Mouse (Mus musculus): ENCODE data around the gene Lrp3. TPM values are rescaled to one million over a fixed set of nuclear protein-coding genes. Genes with fewer than 3 reads are reported as not detected.

Lrp3 gene
- polyA plus RNA-seq, 1 experiment from 2014 or later, result 4.0 TPM

DNA sequence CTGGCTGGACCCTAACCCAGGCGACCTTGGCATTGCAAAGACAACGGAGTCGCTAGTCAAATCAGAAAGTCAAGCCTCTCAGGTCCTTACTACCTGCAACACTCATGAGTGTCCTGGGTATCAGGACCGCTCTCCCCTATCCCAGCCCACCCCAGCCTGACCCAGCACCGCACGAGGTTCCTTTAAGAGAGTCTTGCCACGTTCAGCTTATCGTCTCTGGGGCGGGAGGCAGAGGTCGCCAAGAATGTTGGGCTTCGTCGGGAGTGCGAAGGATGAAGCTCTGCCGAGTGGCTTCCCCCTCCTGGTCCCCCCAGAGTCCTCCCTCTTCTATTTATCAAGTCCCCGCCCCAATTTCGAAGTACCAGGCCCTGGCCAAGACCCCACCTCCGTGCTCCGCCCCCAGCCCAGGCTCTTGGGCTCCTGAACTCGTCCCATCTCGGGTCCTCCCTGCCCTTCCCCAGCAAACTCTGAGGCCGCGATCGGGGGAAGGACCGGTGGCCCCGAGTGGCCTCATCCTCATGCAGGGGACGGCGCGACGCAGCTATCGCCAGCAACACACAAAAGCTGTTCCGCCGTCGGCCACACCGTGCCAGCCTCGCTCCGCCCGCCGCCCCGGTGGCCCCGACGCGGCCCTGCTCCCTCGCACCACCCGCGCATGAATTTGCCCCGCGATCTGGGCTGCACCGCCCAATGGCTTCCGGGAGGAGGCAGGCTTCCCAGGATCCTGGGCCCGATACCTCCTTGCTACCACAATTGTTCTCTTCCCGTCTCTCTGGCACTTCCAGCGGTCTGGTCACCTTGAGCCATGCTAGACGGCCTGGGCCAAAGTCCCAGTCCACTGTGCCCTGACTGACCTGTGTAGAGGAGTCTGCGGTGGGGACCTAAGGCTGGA is 30.2 kb downstream of the Lrp3 start:
- H3K4me1 ChIP-seq (replicated peaks), result peaks cover 16% of the 10 kb centered on the region
- no peaks in the 10 kb centered on the region for H3K36me3 ChIP-seq
- H3K9ac ChIP-seq, result peak overlapping the region; percentile 24
- H3K4me2 ChIP-seq (replicated peaks), result peak overlapping the region; percentile 80
- H3K27ac ChIP-seq, result no peak overlapping the region
- ATAC-seq, result peak; percentile 68
- H3K27me3 ChIP-seq (replicated peaks), result peaks cover 36% of the 10 kb centered on the region
- peak overlapping the region; percentile 38 for H3K4me3 ChIP-seq (replicated peaks)
- WGBS, result 3% methylated on average over 54 of the region's 54 CpGs
- no peaks in the 10 kb centered on the region for H3K9me3 ChIP-seq

DNA sequence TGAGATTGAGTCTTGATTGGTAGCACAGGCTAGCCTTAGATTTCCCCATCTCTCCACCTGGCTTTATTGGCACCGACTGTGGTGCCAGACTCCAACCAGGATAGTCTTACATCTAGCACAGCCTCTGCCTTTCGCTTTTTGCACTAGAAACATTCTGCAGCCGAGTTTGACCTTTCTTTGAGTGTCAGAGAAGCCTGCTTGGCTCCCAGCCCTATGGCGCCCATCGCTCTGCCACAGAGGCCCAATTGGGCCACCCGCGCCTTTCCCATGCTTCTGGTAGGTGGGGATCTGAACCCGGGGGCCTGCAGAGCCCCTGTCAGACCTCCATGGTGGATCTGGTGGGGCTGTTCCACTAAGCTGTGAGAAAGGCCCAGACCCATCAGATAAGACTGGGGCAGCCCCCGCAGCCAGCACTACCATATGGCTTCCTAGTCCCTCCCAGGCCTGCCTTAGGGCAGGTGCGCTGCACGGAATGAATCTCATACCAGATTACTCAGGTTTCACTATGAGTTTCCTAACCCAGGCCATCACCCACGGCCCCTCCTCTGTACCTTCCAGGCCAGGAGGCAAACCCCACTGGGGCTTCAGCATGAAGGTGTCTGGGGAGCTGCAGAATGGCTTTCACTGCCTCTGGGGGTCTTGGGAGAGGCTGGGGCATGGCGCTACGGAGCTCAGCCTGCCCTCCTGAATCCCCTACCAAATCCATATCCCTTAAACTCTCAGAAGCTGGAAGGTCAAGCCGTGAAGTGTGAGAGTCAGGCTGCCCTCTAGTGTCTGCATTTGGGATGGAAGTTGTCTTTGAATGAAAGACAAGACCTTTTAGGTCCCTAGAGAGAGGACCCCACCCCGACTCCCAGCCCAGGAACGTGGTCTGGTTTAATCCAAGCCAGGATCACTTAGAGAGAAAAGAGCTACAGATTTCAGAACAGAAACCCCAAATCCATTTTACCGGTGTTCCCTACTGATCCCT is 38.6 kb downstream of the Lrp3 start:
- Histone ChIP-seq H3K4me2 (replicated peaks) (no peak overlapping the region), H3K27me3 (replicated peaks) (no peaks in the 10 kb centered on the region), H3K36me3 (no peaks in the 10 kb centered on the region), H3K27ac (no peak overlapping the region), H3K9me3 (no peaks in the 10 kb centered on the region; the same call in 1 of the 2 replicates), H3K4me3 (replicated peaks) (no peak overlapping the region), H3K4me1 (replicated peaks) (peaks cover 4% of the 10 kb centered on the region; the same call in 1 of the 2 replicates), H3K9ac (no peak overlapping the region)
- no peak for ATAC-seq
- 50% methylated on average over 18 of the region's 18 CpGs for WGBS

DNA sequence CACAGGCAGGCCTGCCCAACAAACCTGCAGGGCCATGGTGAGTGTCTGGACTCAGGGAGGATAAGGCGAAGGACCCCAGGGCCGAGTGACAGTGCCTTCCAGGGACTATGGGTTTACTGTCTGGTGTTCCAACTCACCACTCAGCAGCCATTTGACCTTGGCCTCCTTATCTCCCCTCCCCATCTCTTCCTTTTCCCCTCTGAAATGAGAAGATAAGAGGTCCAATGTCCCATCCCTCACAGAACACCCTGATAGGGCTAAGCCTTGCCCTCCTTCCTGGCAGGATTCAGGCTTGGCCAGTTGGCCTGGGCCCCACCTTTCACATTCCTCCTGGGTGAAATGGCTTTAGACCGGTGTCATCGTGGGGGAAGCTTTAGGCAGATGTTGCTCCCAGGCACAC is 39.8 kb downstream of the Lrp3 start:
- Histone ChIP-seq H3K4me3 (replicated peaks) (no peak overlapping the region), H3K9me3 (no peaks in the 10 kb centered on the region; the same call in 1 of the 2 replicates), H3K27me3 (replicated peaks) (no peaks in the 10 kb centered on the region), H3K4me2 (replicated peaks) (no peak overlapping the region), H3K36me3 (no peaks in the 10 kb centered on the region), H3K9ac (no peak overlapping the region), H3K27ac (no peak overlapping the region), H3K4me1 (replicated peaks) (peaks cover 6% of the 10 kb centered on the region; the same call in 1 of the 2 replicates)
- 73% methylated on average over 4 of the region's 4 CpGs for WGBS
- no peak for ATAC-seq

DNA sequence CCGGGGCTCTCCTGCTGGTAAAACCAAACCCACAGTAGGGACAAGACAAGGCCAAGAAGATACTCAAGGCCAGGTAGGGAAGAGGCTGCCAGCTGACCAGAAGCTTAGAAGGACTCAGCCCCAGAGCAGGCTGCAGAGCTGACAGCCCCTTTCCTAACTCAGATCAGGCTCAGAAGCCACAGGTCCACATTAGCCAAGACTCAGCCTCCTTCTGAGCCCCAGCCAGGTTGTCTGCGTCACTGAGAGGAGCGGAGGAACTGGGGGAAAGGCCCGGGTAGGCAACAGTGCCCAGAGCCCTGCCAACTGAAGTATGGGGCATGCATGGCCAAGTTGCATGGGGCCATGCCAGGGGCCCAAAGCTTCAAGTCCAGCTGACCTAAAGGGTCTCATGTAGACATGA is 42.8 kb downstream of the Lrp3 start:
- no peak for ATAC-seq
- Histone ChIP-seq H3K9me3 (no peaks in the 10 kb centered on the region), H3K27me3 (replicated peaks) (no peaks in the 10 kb centered on the region; the same call in 1 of the 2 replicates), H3K27ac (no peak overlapping the region), H3K9ac (no peak overlapping the region), H3K4me2 (replicated peaks) (no peak overlapping the region), H3K4me1 (replicated peaks) (peaks cover 6% of the 10 kb centered on the region; the same call in 1 of the 2 replicates), H3K36me3 (no peaks in the 10 kb centered on the region), H3K4me3 (replicated peaks) (no peak overlapping the region)
- 76% methylated on average over 4 of the region's 4 CpGs for WGBS

DNA sequence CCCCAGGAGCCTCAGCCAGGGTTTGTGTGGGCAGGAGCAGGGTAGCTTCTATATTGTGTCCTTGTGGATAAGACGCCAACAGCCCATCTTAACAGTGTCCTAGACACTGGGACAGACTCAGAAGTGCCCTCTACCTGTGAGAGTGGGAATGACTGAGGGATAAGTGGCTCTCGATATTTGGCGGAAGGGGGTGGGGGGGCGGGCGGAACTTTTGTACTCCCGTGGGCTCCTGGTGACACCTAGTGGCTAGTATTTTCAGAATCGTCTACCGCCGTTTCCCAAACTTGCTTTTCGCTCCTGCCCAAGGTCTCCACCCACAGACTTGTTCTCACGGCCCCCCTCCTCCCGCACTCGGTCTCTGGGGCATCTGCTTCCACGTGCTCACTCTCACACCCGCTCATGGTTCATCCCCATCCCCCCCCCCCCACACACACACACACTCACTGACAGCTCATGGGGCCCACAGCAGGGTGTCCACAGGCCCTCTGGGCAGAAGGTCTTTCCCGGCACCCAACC is 43.4 kb downstream of the Lrp3 start:
- 2% methylated on average over 16 of the region's 16 CpGs for WGBS

DNA sequence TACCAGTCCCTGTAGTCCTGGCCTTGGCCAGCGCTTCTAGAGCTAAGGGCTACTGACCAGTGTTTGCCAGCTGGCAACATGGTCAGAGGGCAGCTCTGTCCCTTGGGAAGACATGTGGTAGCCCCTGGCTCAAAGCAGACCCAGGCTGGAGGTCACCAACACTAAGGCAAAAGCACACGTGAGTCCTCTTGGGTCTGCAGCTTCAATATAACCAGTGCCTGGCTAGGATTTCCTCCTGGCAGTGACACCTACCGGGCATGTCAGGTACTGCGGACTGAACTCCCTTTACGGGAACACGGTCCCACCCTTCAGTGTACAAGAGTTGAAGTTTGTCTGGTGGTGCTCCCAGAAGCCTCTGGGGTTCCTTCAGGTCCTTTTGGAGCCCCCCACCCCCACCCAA is 46.0 kb downstream of the Lrp3 start:
- Histone ChIP-seq H3K27ac (no peak overlapping the region), H3K27me3 (replicated peaks) (no peaks in the 10 kb centered on the region; the same call in 1 of the 2 replicates), H3K36me3 (no peaks in the 10 kb centered on the region), H3K4me3 (replicated peaks) (no peak overlapping the region), H3K9ac (no peak overlapping the region), H3K9me3 (no peaks in the 10 kb centered on the region), H3K4me2 (replicated peaks) (no peak overlapping the region), H3K4me1 (replicated peaks) (peaks cover 6% of the 10 kb centered on the region; the same call in 1 of the 2 replicates)
- 13% methylated on average over 6 of the region's 6 CpGs for WGBS
- ATAC-seq, result peak; percentile 65

More for the DNA sequence above, 43.4 kb downstream of the Lrp3 start:
- Histone ChIP-seq H3K27me3 (replicated peaks) (no peaks in the 10 kb centered on the region; the same call in 1 of the 2 replicates), H3K36me3 (no peaks in the 10 kb centered on the region), H3K4me2 (replicated peaks) (peak overlapping the region; percentile 45), H3K27ac (no peak overlapping the region), H3K9ac (no peak overlapping the region), H3K9me3 (no peaks in the 10 kb centered on the region), H3K4me1 (replicated peaks) (peaks cover 6% of the 10 kb centered on the region; the same call in 1 of the 2 replicates), H3K4me3 (replicated peaks) (no peak overlapping the region)
- ATAC-seq, result peak; percentile 76

DNA sequence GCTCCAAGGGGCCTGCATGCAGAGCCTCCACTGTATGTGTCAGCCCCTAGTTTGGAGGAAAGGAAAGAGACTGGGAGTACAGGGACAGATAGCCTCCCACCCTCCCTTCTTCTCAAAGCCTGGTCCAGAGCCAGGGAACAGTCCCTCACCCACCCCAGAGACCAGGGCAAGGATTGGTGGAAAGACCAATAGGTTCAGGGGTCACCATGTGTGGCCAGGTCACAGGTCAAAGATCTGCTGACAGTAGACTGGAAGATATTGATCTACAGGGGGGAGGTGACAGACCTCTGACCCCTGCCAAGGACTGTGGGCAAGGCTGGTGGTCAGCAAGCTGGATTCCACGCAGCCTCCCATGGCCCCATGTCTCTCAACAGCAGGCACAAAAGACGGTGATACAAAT is 47.4 kb downstream of the Lrp3 start:
- H3K4me2 ChIP-seq (replicated peaks), result no peak overlapping the region
- H3K36me3 ChIP-seq, result no peaks in the 10 kb centered on the region
- H3K27me3 ChIP-seq (replicated peaks), result no peaks in the 10 kb centered on the region; the same call in 1 of the 2 replicates
- no peak overlapping the region for H3K9ac ChIP-seq
- H3K9me3 ChIP-seq, result no peaks in the 10 kb centered on the region
- no peak overlapping the region for H3K4me3 ChIP-seq (replicated peaks)
- H3K4me1 ChIP-seq (replicated peaks), result peaks cover 6% of the 10 kb centered on the region; the same call in 1 of the 2 replicates
- no peak for ATAC-seq
- 67% methylated on average over 2 of the region's 2 CpGs for WGBS
- H3K27ac ChIP-seq, result no peak overlapping the region

DNA sequence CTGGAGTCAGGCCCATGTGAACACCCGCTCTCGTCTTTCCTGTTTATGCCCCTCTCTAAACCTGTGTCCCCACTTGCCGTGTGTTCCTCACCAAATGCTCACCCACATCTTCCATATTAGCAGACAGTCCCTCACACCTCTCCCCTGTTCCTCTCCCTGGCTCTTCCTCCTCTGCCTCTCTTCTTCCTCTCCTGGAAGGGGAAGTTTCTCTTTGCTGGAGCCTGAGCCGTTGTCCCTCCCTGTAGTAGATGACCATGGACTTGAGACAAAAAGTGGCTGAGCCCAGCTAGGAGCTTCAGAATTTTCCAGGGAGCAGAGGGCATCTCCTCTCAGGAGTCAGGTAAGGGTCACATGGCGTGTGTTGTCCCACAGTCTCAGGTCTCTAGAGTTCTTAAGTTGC is 48.3 kb downstream of the Lrp3 start:
- H3K36me3 ChIP-seq, result no peaks in the 10 kb centered on the region
- H3K4me1 ChIP-seq (replicated peaks), result peaks cover 3% of the 10 kb centered on the region; the same call in 1 of the 2 replicates
- no peaks in the 10 kb centered on the region for H3K9me3 ChIP-seq
- H3K4me3 ChIP-seq (replicated peaks), result no peak overlapping the region
- H3K9ac ChIP-seq, result no peak overlapping the region
- ATAC-seq, result no peak
- WGBS, result 79% methylated on average over 5 of the region's 5 CpGs
- no peak overlapping the region for H3K27ac ChIP-seq
- H3K4me2 ChIP-seq (replicated peaks), result no peak overlapping the region
- no peaks in the 10 kb centered on the region; the same call in 1 of the 2 replicates for H3K27me3 ChIP-seq (replicated peaks)

DNA sequence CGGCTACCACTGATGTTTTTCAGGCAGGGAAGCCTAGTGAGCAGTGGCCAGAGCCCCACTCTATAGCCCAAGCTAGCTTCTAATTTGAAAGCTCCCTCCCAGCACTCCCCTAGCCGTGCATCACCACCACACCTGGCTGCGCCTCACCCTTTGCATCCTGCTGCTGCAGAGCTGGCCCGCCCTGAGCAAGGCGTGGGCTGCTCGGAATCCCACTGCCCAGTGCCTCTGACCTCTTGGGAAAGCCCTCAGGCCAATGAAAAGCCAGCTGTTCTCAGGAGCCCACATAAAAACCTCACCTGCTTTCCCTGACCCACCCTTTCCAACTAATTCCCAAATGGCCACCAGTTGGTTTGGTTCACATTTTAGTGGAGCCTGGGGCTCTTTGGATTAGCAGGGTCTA is 51.2 kb downstream of the Lrp3 start:
- Histone ChIP-seq H3K36me3 (no peaks in the 10 kb centered on the region), H3K27me3 (replicated peaks) (no peaks in the 10 kb centered on the region)
- 68% methylated on average over 6 of the region's 6 CpGs for WGBS

DNA sequence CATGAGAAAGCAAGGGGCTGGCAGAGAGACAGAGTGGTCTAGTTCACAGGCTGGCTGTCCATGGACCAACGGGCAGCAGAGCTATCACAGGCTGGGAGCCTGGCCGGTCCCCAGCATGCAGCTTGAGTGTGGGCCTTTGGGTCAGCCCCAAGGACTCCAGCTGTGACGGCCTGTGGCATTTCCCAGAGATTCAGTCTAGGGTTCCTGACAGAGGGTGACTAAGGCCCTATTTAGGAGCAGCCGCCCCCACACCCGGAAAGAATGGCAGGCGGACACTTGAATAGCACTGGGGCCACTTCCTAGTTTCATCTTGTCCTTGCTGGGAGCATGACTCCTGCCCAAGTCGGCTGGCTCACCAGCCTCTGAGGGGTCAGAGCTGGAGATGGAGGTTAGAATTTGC is 51.7 kb downstream of the Lrp3 start:
- 74% methylated on average over 7 of the region's 7 CpGs for WGBS
- H3K27ac ChIP-seq, result no peak overlapping the region
- H3K36me3 ChIP-seq, result no peaks in the 10 kb centered on the region
- no peaks in the 10 kb centered on the region for H3K4me1 ChIP-seq (replicated peaks)
- no peak for ATAC-seq
- H3K4me2 ChIP-seq (replicated peaks), result no peak overlapping the region
- no peak overlapping the region for H3K4me3 ChIP-seq (replicated peaks)
- H3K9ac ChIP-seq, result no peak overlapping the region
- H3K27me3 ChIP-seq (replicated peaks), result no peaks in the 10 kb centered on the region
- no peaks in the 10 kb centered on the region for H3K9me3 ChIP-seq

More for the DNA sequence above, 51.2 kb downstream of the Lrp3 start:
- no peaks in the 10 kb centered on the region for H3K4me1 ChIP-seq (replicated peaks)
- H3K9ac ChIP-seq, result no peak overlapping the region
- no peak overlapping the region for H3K4me3 ChIP-seq (replicated peaks)
- H3K9me3 ChIP-seq, result no peaks in the 10 kb centered on the region
- H3K27ac ChIP-seq, result no peak overlapping the region
- ATAC-seq, result no peak
- H3K4me2 ChIP-seq (replicated peaks), result no peak overlapping the region

DNA sequence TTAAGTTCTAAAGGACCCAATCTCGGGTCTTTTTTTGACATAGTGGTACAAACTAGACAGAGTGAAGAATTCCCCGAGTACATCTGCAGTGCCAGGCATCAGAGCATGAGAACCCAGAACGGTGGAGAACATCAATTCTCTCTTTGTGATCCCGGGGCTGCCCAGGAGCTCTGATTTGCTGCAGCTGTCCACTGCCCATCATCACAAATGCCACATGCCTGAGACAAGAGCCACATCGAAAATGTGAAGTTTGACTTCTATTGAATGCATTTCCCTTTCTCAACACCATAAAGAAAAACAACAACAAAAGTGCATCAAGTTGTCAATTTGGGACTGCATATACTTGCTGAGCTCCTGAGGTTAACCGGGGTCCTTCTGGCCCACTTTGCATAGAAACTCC is 52.9 kb downstream of the Lrp3 start:
- Histone ChIP-seq H3K4me3 (replicated peaks) (no peak overlapping the region), H3K27ac (no peak overlapping the region), H3K4me1 (replicated peaks) (no peaks in the 10 kb centered on the region), H3K9ac (no peak overlapping the region), H3K4me2 (replicated peaks) (no peak overlapping the region), H3K27me3 (replicated peaks) (no peaks in the 10 kb centered on the region), H3K36me3 (no peaks in the 10 kb centered on the region), H3K9me3 (no peaks in the 10 kb centered on the region)
- WGBS, result 82% methylated on average over 6 of the region's 6 CpGs
- ATAC-seq, result no peak

DNA sequence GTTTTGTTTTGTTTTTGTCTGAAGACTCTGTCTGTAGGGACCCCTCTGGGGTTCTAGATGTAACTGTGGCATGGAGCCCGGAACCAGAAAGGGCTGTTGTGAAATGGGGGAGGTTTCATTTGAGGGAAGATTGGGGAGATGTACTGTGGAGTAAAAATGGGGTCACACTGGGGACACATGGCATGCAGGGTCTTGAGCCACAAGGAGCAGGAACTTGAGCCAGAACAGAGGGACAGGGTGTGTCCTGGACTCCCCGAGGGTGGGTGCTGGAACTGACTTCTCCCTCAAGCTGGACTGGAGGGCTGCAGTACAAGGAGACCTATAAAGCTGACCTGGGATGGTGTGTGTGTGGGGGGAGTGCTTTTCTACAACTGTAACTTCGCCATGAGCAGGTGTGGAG is 57.8 kb downstream of the Lrp3 start:
- H3K4me2 ChIP-seq (replicated peaks), result no peak overlapping the region
- no peak for ATAC-seq

More for the DNA sequence above, 57.8 kb downstream of the Lrp3 start:
- Histone ChIP-seq H3K4me1 (replicated peaks) (no peaks in the 10 kb centered on the region), H3K36me3 (no peaks in the 10 kb centered on the region), H3K4me3 (replicated peaks) (no peak overlapping the region), H3K9me3 (no peaks in the 10 kb centered on the region), H3K9ac (no peak overlapping the region), H3K27ac (no peak overlapping the region), H3K27me3 (replicated peaks) (no peaks in the 10 kb centered on the region)
- WGBS, result 71% methylated on average over 3 of the region's 3 CpGs
